Mouse (Mus musculus) olfactory bulb, adult 2 months (tissue): Measurements from ENCODE around the gene Fsip1.

Source experiments
- CTCF ChIP-seq: fragments of 200-500 bp; IDR thresholded peaks from 2 replicates; pipeline ENCODE4 v1.5.1; 2012; ENCODE audit warnings: low read depth, mild to moderate bottlenecking, low read length, moderate library complexity; ENCODE audit not compliant: insufficient read depth
- POLR2A ChIP-seq: fragments of 200-500 bp; IDR thresholded peaks from 2 replicates; pipeline ENCODE4 v1.6.1; 2012; ENCODE audit warnings: mild to moderate bottlenecking, low read depth, low read length, moderate library complexity; ENCODE audit not compliant: insufficient read depth

GRCm38 (mm10) chr2:118196966-118197365, 59.8 kb downstream of the Fsip1 start:
- no peak for TF ChIP-seq CTCF
- TF ChIP-seq POLR2A = no peak
